Mouse (Mus musculus) c-Kit-positive CD71-positive TER-119-negative erythroid progenitor cells, embryonic 14.5 days (primary cell): ENCODE data around the gene Atp8b2.

ENCODE experiments used
- DNase-seq: peaks from one replicate; pipeline ENCODE4 v3.0.0-alpha.2; 2013; ENCODE audit warnings: low read depth

The Atp8b2 gene

GRCm38 (mm10) chr3:89899511-89899908 is 63.8 kb downstream of the Atp8b2 start:
- DNase-seq = no peak

DNA sequence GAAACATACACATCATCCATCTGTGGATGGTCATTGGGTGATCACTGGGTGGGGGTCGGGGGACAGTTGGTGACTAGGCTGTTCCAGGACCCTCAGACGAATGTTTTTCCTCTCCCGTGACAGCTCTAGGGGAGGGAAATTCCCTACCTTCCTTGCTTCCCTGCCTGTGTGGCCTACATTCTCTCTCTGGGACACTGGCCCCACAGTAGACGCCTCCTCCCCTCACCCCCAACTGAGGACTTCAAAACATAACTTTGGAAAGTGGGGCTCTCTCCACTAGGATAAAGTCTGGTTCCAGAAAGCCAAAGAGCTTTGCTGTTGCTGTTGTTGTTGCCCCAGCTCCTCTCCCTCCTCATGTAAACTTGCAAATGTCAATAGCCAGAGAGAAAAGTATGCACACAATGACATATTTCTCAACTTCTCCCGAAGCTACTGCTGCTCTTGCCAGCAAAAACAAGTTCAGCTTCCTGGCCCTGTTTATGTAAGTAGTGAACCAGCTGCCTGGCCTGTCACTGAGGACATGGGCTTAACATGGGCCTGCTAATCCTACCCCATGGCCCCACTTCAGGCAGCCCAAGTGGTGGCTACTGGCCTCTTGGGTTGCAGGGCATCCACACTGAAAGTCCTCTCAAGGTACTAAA is 64.3 kb downstream of the Atp8b2 start:
- no peak for DNase-seq

GRCm38 (mm10) chr3:89898011-89898410 is 65.3 kb downstream of the Atp8b2 start:
- no peak for DNase-seq

- DNase-seq = no peak
These were observed 66.0 kb downstream of the Atp8b2 start for GRCm38 (mm10) chr3:89897204-89897796.

DNA sequence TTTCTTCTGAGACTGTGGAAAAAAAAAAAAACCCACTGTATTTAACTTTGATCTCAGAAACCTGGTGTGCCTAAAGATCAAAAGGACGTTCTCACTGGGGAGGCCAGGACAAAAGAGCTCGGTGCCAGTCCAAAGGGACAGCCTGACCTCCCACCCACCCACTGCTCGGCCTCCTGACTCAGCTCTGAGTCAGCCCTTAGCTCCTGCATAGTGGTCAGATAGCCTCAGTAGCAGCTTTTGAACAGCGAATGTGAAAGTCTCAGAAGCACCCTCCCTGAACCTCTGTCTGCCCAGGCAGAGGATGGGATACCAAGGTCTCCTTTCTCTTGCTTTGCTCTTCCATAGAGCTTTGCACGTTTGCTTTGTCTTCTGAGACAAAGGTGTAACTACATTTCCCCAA is 66.7 kb downstream of the Atp8b2 start:
- DNase-seq = no peak

- DNase-seq = no peak
These were observed 70.7 kb downstream of the Atp8b2 start for GRCm38 (mm10) chr3:89892517-89893106.

GRCm38 (mm10) chr3:89891696-89892095 is 71.6 kb downstream of the Atp8b2 start:
- DNase-seq = no peak

- DNase-seq = no peak
These were observed 73.4 kb downstream of the Atp8b2 start for GRCm38 (mm10) chr3:89889841-89890430.
